Mouse (Mus musculus) left cerebral cortex, adult 2 months (tissue): ENCODE data around the gene AW209491. TPM values are rescaled to one million over a fixed set of nuclear protein-coding genes. Genes with fewer than 3 reads are reported as not detected.
A peak's percentile ranks its signal among the peaks of the same experiment; 100 is the strongest.

ENCODE experiments used
- DNase-seq, 2 experiments: peaks; one replicate each; pipeline ENCODE4 v3.0.0; 2021 to 2022; ENCODE audit warnings: low spot score in 2 of 2, mixed read lengths in 1 of 2; ENCODE audit errors: extremely low spot score in 1 of 2
- H3K27ac ChIP-seq: fragments of 200-600 bp; 2 replicates; pipeline ENCODE4 v1.8.1; 2022
- H3K4me3 ChIP-seq: fragments of 200-600 bp; 2 replicates; pipeline ENCODE4 v1.8.1; 2022
- CTCF ChIP-seq: fragments of 200-600 bp; IDR thresholded peaks from 2 replicates; pipeline ENCODE4 v1.8.1; 2022; ENCODE audit warnings: antibody characterized with exemption, mild to moderate bottlenecking, moderate library complexity
- intact Hi-C: fragments of 180-260 bp; cut with DNase I; formaldehyde crosslinking; loops from one replicate; pipeline ENCODE4 v1.15.1; 2025
- long read RNA-seq, 2 experiments: library from polyadenylated mRNA; stranded (forward); transcript quantifications; one replicate each; pipeline ENCODE4 v2.0.0; 2021; ENCODE audit warnings: borderline mapping rate in 2 of 2
- total RNA-seq, 2 experiments: library from RNA; stranded (reverse); gene quantifications; 2 replicates each; pipeline ENCODE4 v1.2.3; 2021

The AW209491 gene
- total RNA-seq, result 10 to 100 TPM; 22.3 to 22.7 TPM
- long read RNA-seq, experiment 1, transcript AW209491-202 (2 exons, 2,035 nt), result minor isoform, 8 of 43 reads
- long read RNA-seq, experiment 1, transcript AW209491-201 (2 exons, 2,914 nt), result major isoform, 32 of 43 reads
- long read RNA-seq, experiment 1, partial matches to known transcripts, result 2 of 43 reads
- long read RNA-seq, experiment 1, other reads (novel, unspliced or antisense), result 1 of 43 reads
- long read RNA-seq, experiment 2, transcript AW209491-201 (2 exons, 2,914 nt), result major isoform, 20 of 26 reads
- long read RNA-seq, experiment 2, transcript AW209491-202 (2 exons, 2,035 nt), result minor isoform, 6 of 26 reads
- long read RNA-seq, experiment 2, partial matches to known transcripts, result 0 of 26 reads
- long read RNA-seq, experiment 2, other reads (novel, unspliced or antisense), result 0 of 26 reads

DNA sequence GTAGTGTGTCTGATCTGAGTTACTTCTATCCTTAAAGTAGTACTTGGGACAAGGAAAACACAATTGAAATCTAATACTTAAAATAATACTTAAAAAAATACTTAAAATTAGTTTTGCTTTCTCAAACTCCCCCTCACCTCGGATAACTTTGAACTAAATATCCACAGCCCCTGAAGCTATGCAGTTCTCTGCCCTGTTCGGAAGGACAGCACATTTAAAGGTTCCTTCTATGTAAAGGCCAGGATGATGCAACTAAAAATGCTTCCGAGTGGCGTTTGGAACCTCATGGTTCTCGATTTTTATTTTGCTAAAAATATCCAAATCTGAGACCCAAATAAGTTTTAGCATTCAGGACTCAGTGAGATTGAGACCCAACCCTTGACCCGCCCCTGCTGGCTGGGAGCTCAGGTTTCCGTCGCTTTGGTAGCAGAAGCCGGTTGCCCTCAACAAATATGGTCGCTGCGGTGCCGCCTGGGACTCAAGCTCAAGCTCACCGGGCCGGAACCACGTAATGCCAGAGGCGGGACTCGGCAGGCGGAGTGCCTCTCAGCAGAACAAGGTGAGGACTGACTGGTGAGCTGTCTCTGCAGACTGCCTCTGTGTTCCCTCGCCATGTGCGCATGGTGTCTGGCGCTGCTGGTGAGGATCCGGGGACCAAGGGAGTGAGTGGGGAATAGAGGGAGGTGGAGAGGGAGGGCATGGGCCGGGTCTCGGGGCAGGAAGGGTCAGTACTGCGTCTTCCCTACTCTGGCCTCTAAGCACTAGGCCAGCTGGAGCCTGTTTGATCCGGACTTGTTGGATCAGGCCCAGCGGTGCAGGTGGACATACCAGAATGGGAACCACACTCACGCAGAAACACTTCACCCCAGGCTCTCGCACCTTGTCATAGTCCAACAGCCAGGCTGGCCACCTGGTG is at the start of gene AW209491:
AW209491 (plus strand) TSS at position 429 of the 916 bp plus-strand sequence.
- TF ChIP-seq CTCF, result peak; percentile 18; the same call in 1 of the 2 replicates
- peak within 1 kb of the TSS; percentile 81 for H3K27ac ChIP-seq
- peak; percentile 94 to 95 for DNase-seq
- peak within 1 kb of the TSS; percentile 56 for H3K4me3 ChIP-seq
- intact Hi-C loops, result loop anchor here (1.0 kb wide), 1 partner anchor 17 kb away; the partner anchor contains the start of genes Mrpl32 and Psma2

DNA sequence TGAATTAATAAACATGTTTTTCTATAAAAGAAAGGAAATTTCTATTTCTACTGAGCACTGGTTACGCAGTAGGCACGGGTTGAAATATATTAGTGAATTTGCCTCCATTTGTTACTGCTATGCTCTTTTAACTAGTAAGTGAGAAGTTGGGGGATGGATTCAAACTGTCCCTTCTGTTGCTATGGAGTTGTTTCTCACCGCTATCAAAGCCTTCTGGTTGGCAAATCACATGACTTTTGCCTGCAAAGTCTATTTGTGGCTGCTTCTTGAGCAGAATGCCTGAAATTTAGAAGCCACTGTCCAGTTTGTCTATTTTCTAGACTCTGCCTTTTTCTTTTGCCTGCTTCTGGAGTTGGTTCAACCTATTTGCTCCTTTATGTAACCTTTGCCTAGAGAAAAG is 49.6 kb upstream of the AW209491 start:
- intact Hi-C loops, result no loop called here
- no peak overlapping the region for H3K27ac ChIP-seq
- DNase-seq, result no peak

DNA sequence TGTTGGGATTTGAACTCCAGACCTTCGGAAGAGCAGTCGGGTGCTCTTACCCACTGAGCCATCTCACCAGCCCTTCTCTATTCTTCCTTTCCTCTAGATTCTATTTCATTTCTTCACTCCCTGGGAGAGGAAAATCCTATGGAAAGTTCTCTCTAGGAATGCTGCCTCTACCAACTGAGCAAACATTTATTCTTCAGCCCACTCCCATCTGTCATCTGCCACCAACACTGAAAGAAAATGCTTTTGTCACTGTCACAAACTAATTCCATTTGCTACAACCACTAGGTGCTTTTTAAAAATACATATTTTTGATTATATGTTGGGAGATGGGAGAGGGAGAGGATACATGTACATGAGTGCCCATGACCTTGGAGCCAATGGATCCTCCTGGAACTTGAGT is 27.2 kb upstream of the AW209491 start:
- no peak overlapping the region for H3K4me3 ChIP-seq
- TF ChIP-seq CTCF, result no peak
- H3K27ac ChIP-seq, result no peak overlapping the region
- DNase-seq, result no peak
- intact Hi-C loops, result loop anchor here (2.0 kb wide), 1 partner anchor 80 kb away; the partner anchor contains the start of gene Hecw1

More for the DNA sequence above, 49.6 kb upstream of the AW209491 start:
- no peak for TF ChIP-seq CTCF
- no peak overlapping the region for H3K4me3 ChIP-seq

DNA sequence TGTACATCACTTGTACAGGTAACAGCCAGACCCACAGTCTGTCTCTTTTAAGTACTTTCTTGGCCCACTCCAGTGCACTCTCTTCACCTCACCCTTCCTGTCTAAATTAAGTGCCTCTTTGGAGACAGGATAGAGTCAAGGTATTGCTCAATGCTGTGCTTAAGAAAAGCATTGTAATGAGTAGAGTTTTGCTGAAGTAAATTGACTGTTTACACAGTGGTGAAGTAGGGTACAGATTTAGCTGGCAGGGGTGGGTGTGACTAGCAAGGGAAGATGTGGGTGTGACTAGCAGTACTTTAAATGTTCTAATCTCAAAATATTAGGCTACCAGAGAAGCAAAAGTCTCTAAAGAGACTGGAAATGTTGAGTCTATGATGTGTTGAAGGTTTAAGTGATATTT is 22.3 kb upstream of the AW209491 start:
- TF ChIP-seq CTCF, result no peak
- Histone ChIP-seq H3K27ac (no peak overlapping the region), H3K4me3 (no peak overlapping the region)
- intact Hi-C loops, result no loop called here
- DNase-seq, result no peak

DNA sequence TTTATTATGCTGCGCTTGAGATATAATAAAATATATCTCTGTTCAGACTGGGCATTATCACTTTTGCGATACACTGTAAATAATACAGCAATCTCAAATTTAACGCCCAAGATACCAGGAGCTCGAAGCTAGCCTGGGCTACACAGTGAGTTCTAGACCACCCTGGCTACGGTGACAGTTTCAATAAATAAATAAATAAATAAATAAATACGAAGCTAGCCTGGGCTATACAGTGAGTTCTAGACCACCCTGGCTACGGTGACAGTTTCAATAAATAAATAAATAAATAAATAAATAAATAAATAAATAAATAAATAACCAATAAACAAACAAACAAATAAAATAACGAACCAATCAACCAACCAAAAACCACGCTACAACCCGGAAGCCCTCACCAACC is 17.5 kb upstream of the AW209491 start:
- Histone ChIP-seq H3K4me3 (peak overlapping the region; percentile 82), H3K27ac (peak overlapping the region; percentile 89)
- intact Hi-C loops, result no loop called here
- no peak for TF ChIP-seq CTCF
- DNase-seq, result no peak

DNA sequence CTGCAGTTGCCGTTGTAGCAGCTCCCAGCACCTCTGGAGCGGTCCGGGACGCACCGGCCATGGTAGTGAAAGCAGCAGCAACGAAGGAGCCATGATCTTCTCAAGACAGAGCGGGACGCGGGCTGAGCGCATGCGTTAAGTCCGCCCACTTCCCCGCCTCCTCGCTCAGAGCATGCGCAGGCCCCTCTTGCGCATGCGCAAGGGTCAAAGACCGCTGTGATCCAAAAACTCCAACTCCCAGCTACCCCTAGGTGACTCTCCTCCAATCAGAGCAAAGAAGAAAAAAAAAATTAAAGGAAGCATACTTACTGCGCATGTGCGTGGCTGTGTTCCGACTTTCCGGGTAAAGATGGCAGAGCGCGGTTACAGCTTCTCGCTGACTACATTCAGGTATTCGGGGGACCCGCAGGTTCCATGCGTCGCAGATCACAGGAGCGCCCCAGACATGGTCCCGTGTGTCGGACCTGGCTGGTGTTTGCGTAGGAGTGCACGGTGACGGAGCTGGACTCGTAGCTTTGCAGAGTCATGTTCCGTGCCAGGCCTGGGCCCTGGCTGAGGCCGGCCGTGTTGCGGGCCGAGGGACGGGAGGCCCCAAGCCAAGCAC is 16.9 kb upstream of the AW209491 start, which contains the start of the genes Mrpl32 and Psma2:
Mrpl32 (minus strand) TSS at position 240 of the 604 bp plus-strand sequence.
Psma2 (plus strand) TSS at position 315 of the 604 bp plus-strand sequence.
- peak within 1 kb of the TSS; percentile 89 for H3K27ac ChIP-seq
- TF ChIP-seq CTCF, result no peak
- DNase-seq, result peak; percentile 97 to 98
- peak within 1 kb of the TSS; percentile 82 for H3K4me3 ChIP-seq
- intact Hi-C loops, result loop anchor here (1.0 kb wide), 1 partner anchor 17 kb away; the partner anchor contains the start of gene AW209491

DNA sequence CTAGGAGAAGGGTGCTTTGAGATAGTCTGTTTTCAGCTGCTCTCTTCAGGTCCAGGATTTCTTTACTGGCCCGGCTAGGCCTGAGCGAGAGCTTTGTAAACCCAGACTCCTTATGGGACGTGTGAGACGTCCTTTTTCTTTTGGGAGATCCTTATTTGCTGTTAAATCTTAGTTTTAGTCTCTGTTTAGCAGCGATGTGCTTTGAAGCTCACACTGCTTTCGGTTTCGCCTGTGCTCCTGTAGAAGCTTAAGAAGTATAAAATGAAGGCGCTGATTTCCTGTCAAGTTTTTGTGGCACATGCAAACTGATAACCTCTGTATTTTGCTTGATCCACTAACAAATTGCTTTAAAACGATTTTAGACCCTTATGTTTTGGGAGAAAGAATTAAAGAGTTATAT is 16.4 kb upstream of the AW209491 start:
- Histone ChIP-seq H3K27ac (peak overlapping the region; percentile 77), H3K4me3 (peak overlapping the region; percentile 82)
- no peak for TF ChIP-seq CTCF
- no peak for DNase-seq
- intact Hi-C loops, result loop anchor here (1.0 kb wide), 1 partner anchor 17 kb away; the partner anchor contains the start of gene AW209491

DNA sequence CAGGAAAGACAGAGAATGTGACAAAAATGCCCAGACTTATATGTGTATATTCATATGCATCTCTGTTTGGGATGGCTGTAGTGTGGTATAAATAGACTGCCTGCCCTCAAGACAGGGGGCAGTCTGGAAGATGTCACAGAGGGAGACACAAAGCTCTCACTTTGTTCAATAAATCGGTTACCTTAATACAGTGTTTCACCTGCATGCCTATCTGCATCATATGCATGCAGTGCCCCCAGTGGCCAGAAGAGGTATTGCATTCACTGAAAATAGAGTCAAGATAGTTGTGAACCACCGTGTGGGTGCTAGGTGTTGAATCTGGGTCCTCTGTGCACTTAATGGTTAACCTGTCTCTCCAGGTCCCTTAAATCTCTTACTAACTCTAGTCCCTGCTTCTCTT is 11.2 kb upstream of the AW209491 start:
- Histone ChIP-seq H3K4me3 (no peak overlapping the region), H3K27ac (no peak overlapping the region)
- DNase-seq, result peak; percentile 57 to 63
- TF ChIP-seq CTCF, result peak; percentile 99
- intact Hi-C loops, result loop anchor here (5.0 kb wide), 1 partner anchor 566 kb away; no protein-coding TSS in a partner anchor

DNA sequence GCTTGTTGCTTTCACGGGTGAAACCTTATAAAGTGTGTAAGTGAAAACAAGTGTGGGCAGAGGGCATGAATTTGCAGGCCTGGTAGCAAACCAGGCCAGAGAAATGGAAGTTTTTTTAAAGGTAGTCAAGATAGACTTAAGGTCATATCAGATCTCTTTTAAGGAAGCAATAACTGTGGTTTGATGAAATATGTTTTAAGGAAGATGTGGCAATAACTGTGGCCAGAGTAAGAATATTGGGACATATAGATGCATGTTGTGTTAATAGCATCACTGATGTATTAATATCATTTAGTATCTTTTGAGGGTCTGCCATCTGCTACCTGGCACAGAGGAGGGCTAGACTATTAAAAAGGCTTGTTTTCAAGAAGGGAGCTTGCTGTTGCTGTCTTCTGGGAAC is 10.0 kb downstream of the AW209491 start:
- DNase-seq, result no peak
- intact Hi-C loops, result no loop called here
- H3K4me3 ChIP-seq, result no peak overlapping the region
- H3K27ac ChIP-seq, result no peak overlapping the region
- TF ChIP-seq CTCF, result no peak

DNA sequence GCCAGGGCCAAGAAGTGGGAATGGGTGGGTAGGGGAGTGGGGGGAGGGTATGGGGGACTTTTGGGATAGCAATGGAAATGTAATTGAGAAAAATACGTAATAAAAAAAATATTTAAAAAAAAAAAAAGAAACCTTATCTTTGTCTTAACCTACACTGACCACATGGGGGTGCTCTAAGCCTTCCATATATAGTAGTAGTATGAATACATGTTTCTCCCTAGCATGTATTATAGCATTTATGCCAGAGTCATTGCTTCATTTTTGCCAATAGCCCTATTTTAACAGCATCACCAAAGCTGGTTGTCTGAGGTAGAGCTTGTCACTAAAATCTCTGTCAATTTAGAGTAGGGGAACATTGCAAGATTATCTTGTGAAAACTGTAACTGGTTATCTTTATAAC is 19.3 kb downstream of the AW209491 start:
- no peak overlapping the region for H3K27ac ChIP-seq
- H3K4me3 ChIP-seq, result no peak overlapping the region
- intact Hi-C loops, result loop anchor here (5.0 kb wide), 1 partner anchor 1068 kb away; no protein-coding TSS in a partner anchor
- TF ChIP-seq CTCF, result peak; percentile 67
- no peak for DNase-seq

DNA sequence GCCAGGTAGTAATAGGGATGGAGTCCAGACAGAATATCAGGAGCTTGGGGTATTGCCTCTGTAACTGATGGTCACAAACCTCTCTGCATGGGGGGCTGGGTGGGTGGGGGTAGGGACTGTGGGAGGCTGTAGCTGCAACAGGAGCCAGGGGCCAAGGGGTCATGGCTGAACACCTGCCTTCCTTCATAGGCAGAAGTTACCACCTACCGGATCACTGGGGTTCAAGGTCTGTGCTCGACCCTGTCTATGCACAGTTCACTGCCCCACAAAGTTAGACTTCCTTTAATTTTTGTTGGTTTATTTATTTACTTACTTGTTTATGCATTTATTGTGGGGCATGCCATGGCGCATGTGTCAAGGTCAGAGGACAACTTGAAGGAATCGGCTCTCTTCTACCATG is 37.2 kb downstream of the AW209491 start:
- no peak for DNase-seq
- TF ChIP-seq CTCF, result no peak
- Histone ChIP-seq H3K27ac (no peak overlapping the region), H3K4me3 (no peak overlapping the region)
- intact Hi-C loops, result no loop called here
